Mouse (Mus musculus) erythroblast, embryonic 14.5 days (primary cell): ENCODE measurements around the gene Src.

Source experiments
- GATA1 ChIP-seq: IDR thresholded peaks from 2 replicates; pipeline ENCODE4 v1.6.1; 2012; ENCODE audit warnings: low read length, inconsistent platforms, mixed read lengths
- TAL1 ChIP-seq: IDR thresholded peaks from 3 replicates; pipeline ENCODE4 v1.6.1; 2012; ENCODE audit warnings: low read length, inconsistent platforms, mixed read lengths

GRCm38 (mm10) chr2:157426171-157426570 is 7.9 kb downstream of the Src start:
- TF ChIP-seq TAL1 (no peak), GATA1 (no peak)
